Mouse (Mus musculus) right cerebral cortex, postnatal 25 days (tissue): ENCODE measurements at regions not wholly inside any gene's neighbourhood (a gene's known extent, or its start where the extent isn't known, plus 50 kb on each side); places are given as distances from the start of the nearest gene placed in this dataset.

Experiments used
- DNase-seq: peaks from one replicate; pipeline ENCODE4 v3.0.0; 2022

GRCm38 (mm10) chr14:28626951-28627350, 122.4 kb downstream of the Wnt5a start:
- no peak for DNase-seq

GRCm38 (mm10) chr14:28635175-28635574, 130.6 kb downstream of the Wnt5a start:
- DNase-seq = no peak

- DNase-seq = no peak
Measured at GRCm38 (mm10) chr14:28639056-28639455, 134.5 kb downstream of the Wnt5a start.

GRCm38 (mm10) chr14:28645807-28646206, 141.3 kb downstream of the Wnt5a start:
- DNase-seq = no peak

- DNase-seq = no peak
Measured at GRCm38 (mm10) chr14:28649411-28649810, 144.9 kb downstream of the Wnt5a start.

GRCm38 (mm10) chr14:28653059-28653930, 148.7 kb downstream of the Wnt5a start:
- no peak for DNase-seq

- no peak for DNase-seq
Measured at GRCm38 (mm10) chr14:28657216-28657615, 152.7 kb downstream of the Wnt5a start.

GRCm38 (mm10) chr14:28660872-28661588, 156.5 kb downstream of the Wnt5a start:
- DNase-seq = no peak

GRCm38 (mm10) chr14:28663316-28663715, 158.8 kb downstream of the Wnt5a start:
- DNase-seq = no peak

GRCm38 (mm10) chr14:28664121-28664520, 159.6 kb downstream of the Wnt5a start:
- DNase-seq = no peak

GRCm38 (mm10) chr14:28675476-28675875, 170.9 kb downstream of the Wnt5a start:
- DNase-seq = peak; percentile 28

GRCm38 (mm10) chr14:28699780-28700179, 195.2 kb downstream of the Wnt5a start:
- no peak for DNase-seq

- no peak for DNase-seq
Measured at GRCm38 (mm10) chr14:28704729-28705128, 200.2 kb downstream of the Wnt5a start.

- no peak for DNase-seq
Measured at GRCm38 (mm10) chr14:28714598-28714997, 210.0 kb downstream of the Wnt5a start.

- DNase-seq = no peak
Measured at GRCm38 (mm10) chr14:28720545-28720944, 216.0 kb downstream of the Wnt5a start.

- DNase-seq = no peak
Measured at GRCm38 (mm10) chr14:28725666-28726065, 221.1 kb downstream of the Wnt5a start.

- DNase-seq = no peak
Measured at GRCm38 (mm10) chr14:28733496-28733895, 228.9 kb downstream of the Wnt5a start.

GRCm38 (mm10) chr14:28735446-28735845, 230.9 kb downstream of the Wnt5a start:
- DNase-seq = no peak

GRCm38 (mm10) chr14:28740076-28740475, 235.5 kb downstream of the Wnt5a start:
- DNase-seq = no peak

GRCm38 (mm10) chr14:28741418-28741817, 236.9 kb downstream of the Wnt5a start:
- no peak for DNase-seq

GRCm38 (mm10) chr14:28743673-28744072, 239.1 kb downstream of the Wnt5a start:
- DNase-seq = no peak

GRCm38 (mm10) chr14:28750301-28750700, 245.8 kb downstream of the Wnt5a start:
- DNase-seq = peak; percentile 13

- no peak for DNase-seq
Measured at GRCm38 (mm10) chr14:28765201-28765600, 252.8 kb upstream of the Lrtm1 start.

- no peak for DNase-seq
Measured at GRCm38 (mm10) chr14:28773068-28773467, 244.9 kb upstream of the Lrtm1 start.
